Mouse (Mus musculus): ENCODE measurements around the gene Kcnn4. TPM values are rescaled to one million over a fixed set of nuclear protein-coding genes. Genes with fewer than 3 reads are reported as not detected.

Gene Kcnn4
- polyA plus RNA-seq, 1 experiment from 2014 or later: 0.70 TPM

- Histone ChIP-seq H3K36me3 (ENCODE audit: control insufficient read depth, insufficient read depth, low read length) (no peaks in the 10 kb centered on the region), H3K4me2 (ENCODE audit: low read length) (no peak overlapping the region), H3K4me1 (replicated peaks; ENCODE audit: control insufficient read depth, insufficient read depth, low read length) (no peaks in the 10 kb centered on the region), H3K27ac (ENCODE audit: low read depth) (no peak overlapping the region), H3K9ac (ENCODE audit: low read length) (no peak overlapping the region), H3K27me3 (replicated peaks; ENCODE audit: control insufficient read depth, insufficient read depth, low read length) (peaks cover 8% of the 10 kb centered on the region; the same call in 1 of the 2 replicates), H3K4me3 (ENCODE audit: low read depth, low read length) (no peak overlapping the region), H3K9me3 (ENCODE audit: control insufficient read depth, low read length) (peaks cover 6% of the 10 kb centered on the region; the same call in 1 of the 2 replicates)
- ATAC-seq (replicated peaks; ENCODE audit: low FRiP score, low TSS enrichment, low read depth) (no peak), DNase-seq (ENCODE audit: low spot score) (no peak)
- WGBS: 50% methylated on average over 11 of the region's 11 CpGs
Observed at GRCm38 (mm10) chr7:24431713-24432112, 61.6 kb downstream of the Kcnn4 start.

- no peak overlapping the region for H3K4me2 ChIP-seq (ENCODE audit: low read length)
- H3K9ac ChIP-seq (ENCODE audit: low read length): no peak overlapping the region
- peaks cover 6% of the 10 kb centered on the region; the same call in 1 of the 2 replicates for H3K9me3 ChIP-seq (ENCODE audit: control insufficient read depth, low read length)
- no peak overlapping the region for H3K27ac ChIP-seq (ENCODE audit: low read depth)
- DNase-seq (ENCODE audit: low spot score): no peak
- peaks cover 8% of the 10 kb centered on the region; the same call in 1 of the 2 replicates for H3K27me3 ChIP-seq (replicated peaks; ENCODE audit: control insufficient read depth, insufficient read depth, low read length)
- H3K4me1 ChIP-seq (replicated peaks; ENCODE audit: control insufficient read depth, insufficient read depth, low read length): no peaks in the 10 kb centered on the region
- WGBS: 74% methylated on average over 5 of the region's 5 CpGs
- no peak overlapping the region for H3K4me3 ChIP-seq (ENCODE audit: low read depth, low read length)
- ATAC-seq (replicated peaks; ENCODE audit: low FRiP score, low TSS enrichment, low read depth): no peak
- no peaks in the 10 kb centered on the region for H3K36me3 ChIP-seq (ENCODE audit: control insufficient read depth, insufficient read depth, low read length)
Observed at GRCm38 (mm10) chr7:24435305-24435704, 65.2 kb downstream of the Kcnn4 start.

Small RNA genes lying within 50 kb of the gene (microRNA-seq; reads per million reads assigned to microRNA genes)
- gene Gm27592: not detected

Other genes with a start within 250 kb of the Kcnn4 start
- 16.5 and 19.4 TPM in 2 replicates for gene Zfp235, start 236.1 kb upstream of the Kcnn4 start, polyA plus RNA-seq (2014; fragmentation: Nextera tagmentation; extraction: Ambion mirVana)
- gene Zfp114, start 195.2 kb upstream of the Kcnn4 start, polyA plus RNA-seq (2014; fragmentation: Nextera tagmentation; extraction: Ambion mirVana): 5.0 and 6.3 TPM in 2 replicates
- 9.1 and 12.8 TPM in 2 replicates for gene Zfp111, start 158.8 kb upstream of the Kcnn4 start, polyA plus RNA-seq (2014; fragmentation: Nextera tagmentation; extraction: Ambion mirVana)
- 4.4 and 5.6 TPM in 2 replicates for gene Zfp109, start 132.7 kb upstream of the Kcnn4 start, polyA plus RNA-seq (2014; fragmentation: Nextera tagmentation; extraction: Ambion mirVana)
- 3.4 and 3.8 TPM in 2 replicates for gene Zfp108, start 115.5 kb upstream of the Kcnn4 start, polyA plus RNA-seq (2014; fragmentation: Nextera tagmentation; extraction: Ambion mirVana)
- 7.4 and 8.1 TPM in 2 replicates for gene Zfp93, start 99.8 kb upstream of the Kcnn4 start, polyA plus RNA-seq (2014; fragmentation: Nextera tagmentation; extraction: Ambion mirVana)
- gene Zfp61, start 69.0 kb upstream of the Kcnn4 start, polyA plus RNA-seq (2014; fragmentation: Nextera tagmentation; extraction: Ambion mirVana): 24.7 and 31.8 TPM in 2 replicates
- 9.1 and 12.0 TPM in 2 replicates for gene Zfp94, start 53.6 kb upstream of the Kcnn4 start, polyA plus RNA-seq (2014; fragmentation: Nextera tagmentation; extraction: Ambion mirVana)
- not detected in 2 replicates for gene Tescl, start 36.3 kb upstream of the Kcnn4 start, polyA plus RNA-seq (2014; fragmentation: Nextera tagmentation; extraction: Ambion mirVana)
- not detected in 2 replicates for gene Lypd5, start 21.1 kb upstream of the Kcnn4 start, polyA plus RNA-seq (2014; fragmentation: Nextera tagmentation; extraction: Ambion mirVana)
- 24.0 and 24.5 TPM in 2 replicates for gene Smg9, start 29.4 kb downstream of the Kcnn4 start, polyA plus RNA-seq (2014; fragmentation: Nextera tagmentation; extraction: Ambion mirVana)
- gene Irgc1, start 82.0 kb downstream of the Kcnn4 start, polyA plus RNA-seq (2014; fragmentation: Nextera tagmentation; extraction: Ambion mirVana): not detected in 2 replicates
- 10.0 and 10.7 TPM in 2 replicates for gene Plaur, start 92.2 kb downstream of the Kcnn4 start, polyA plus RNA-seq (2014; fragmentation: Nextera tagmentation; extraction: Ambion mirVana)
- gene Cadm4, start 111.8 kb downstream of the Kcnn4 start, polyA plus RNA-seq (2014; fragmentation: Nextera tagmentation; extraction: Ambion mirVana): 0.64 and 1.7 TPM in 2 replicates
- 30.3 and 33.7 TPM in 2 replicates for gene Zfp428, start 136.7 kb downstream of the Kcnn4 start, polyA plus RNA-seq (2014; fragmentation: Nextera tagmentation; extraction: Ambion mirVana)
- 0.40 and 0.46 TPM in 2 replicates for gene AC161166.1, start 142.2 kb downstream of the Kcnn4 start, polyA plus RNA-seq (2014; fragmentation: Nextera tagmentation; extraction: Ambion mirVana)
- 6.3 and 7.3 TPM in 2 replicates for gene Irgq, start 160.4 kb downstream of the Kcnn4 start, polyA plus RNA-seq (2014; fragmentation: Nextera tagmentation; extraction: Ambion mirVana)
- not detected in 2 replicates for gene Pinlyp, start 175.9 kb downstream of the Kcnn4 start, polyA plus RNA-seq (2014; fragmentation: Nextera tagmentation; extraction: Ambion mirVana)
- 91.5 and 108 TPM in 2 replicates for gene Xrcc1, start 176.0 kb downstream of the Kcnn4 start, polyA plus RNA-seq (2014; fragmentation: Nextera tagmentation; extraction: Ambion mirVana)
- gene Ethe1, start 217.3 kb downstream of the Kcnn4 start, polyA plus RNA-seq (2014; fragmentation: Nextera tagmentation; extraction: Ambion mirVana): 42.9 and 46.5 TPM in 2 replicates
- gene Zfp575, start 217.4 kb downstream of the Kcnn4 start, polyA plus RNA-seq (2014; fragmentation: Nextera tagmentation; extraction: Ambion mirVana): 3.1 and 3.6 TPM in 2 replicates
- gene Phldb3, start 240.5 kb downstream of the Kcnn4 start, polyA plus RNA-seq (2014; fragmentation: Nextera tagmentation; extraction: Ambion mirVana): 0.31 and 0.38 TPM in 2 replicates